Mouse (Mus musculus) kidney, postnatal 14 days (tissue): ENCODE results near the gene Chd6.

Experiments used
- DNase-seq: peaks from one replicate; pipeline ENCODE4 v3.0.0; 2022; ENCODE audit warnings: mixed read lengths

Gene Chd6

GRCm38 (mm10) chr2:161108933-161109371 is at the start of gene Chd6:
Gene Chd6 (minus strand): TSS chr2:161109075.
- peak; percentile 99 for DNase-seq

GRCm38 (mm10) chr2:161150004-161150842 is 41.3 kb upstream of the Chd6 start:
- no peak for DNase-seq

GRCm38 (mm10) chr2:161148428-161149020 is 39.6 kb upstream of the Chd6 start:
- DNase-seq = no peak

- no peak for DNase-seq
Observed at GRCm38 (mm10) chr2:161147656-161148427, 39.0 kb upstream of the Chd6 start.

GRCm38 (mm10) chr2:161144799-161145198 is 35.9 kb upstream of the Chd6 start:
- no peak for DNase-seq

- DNase-seq = peak; percentile 26
Observed at GRCm38 (mm10) chr2:161138672-161139536, 30.0 kb upstream of the Chd6 start.

GRCm38 (mm10) chr2:161136999-161137398 is 28.1 kb upstream of the Chd6 start:
- peak; percentile 16 for DNase-seq

GRCm38 (mm10) chr2:161128367-161129111 is 19.7 kb upstream of the Chd6 start:
- peak; percentile 2 for DNase-seq

GRCm38 (mm10) chr2:161112011-161112410 is 3.1 kb upstream of the Chd6 start:
- no peak for DNase-seq

- no peak for DNase-seq
Observed at GRCm38 (mm10) chr2:161109398-161109821, 535 bp upstream of the Chd6 start.

- DNase-seq = peak; percentile 62
Observed at GRCm38 (mm10) chr2:161108085-161108927, 569 bp downstream of the Chd6 start.

- DNase-seq = no peak
Observed at GRCm38 (mm10) chr2:161107236-161107635, 1.6 kb downstream of the Chd6 start.

- no peak for DNase-seq
Observed at GRCm38 (mm10) chr2:161103769-161104168, 5.1 kb downstream of the Chd6 start.

GRCm38 (mm10) chr2:161102102-161102501 is 6.8 kb downstream of the Chd6 start:
- no peak for DNase-seq

- DNase-seq = no peak
Observed at GRCm38 (mm10) chr2:161097746-161098145, 11.1 kb downstream of the Chd6 start.

- no peak for DNase-seq
Observed at GRCm38 (mm10) chr2:161090746-161091405, 18.0 kb downstream of the Chd6 start.

GRCm38 (mm10) chr2:161090200-161090599 is 18.7 kb downstream of the Chd6 start:
- DNase-seq = no peak

GRCm38 (mm10) chr2:161078590-161078989 is 30.3 kb downstream of the Chd6 start:
- no peak for DNase-seq

GRCm38 (mm10) chr2:161076262-161076661 is 32.6 kb downstream of the Chd6 start:
- no peak for DNase-seq

- DNase-seq = no peak
Observed at GRCm38 (mm10) chr2:161075553-161075952, 33.3 kb downstream of the Chd6 start.
